Mouse (Mus musculus): Measurements from ENCODE around the gene Igf1r. TPM values are rescaled to one million over a fixed set of nuclear protein-coding genes. Genes with fewer than 3 reads are reported as not detected.

The Igf1r gene
- polyA plus RNA-seq, 1 experiment from 2014 or later: 36.8 TPM

GRCm38 (mm10) chr7:68012123-68012474 lies 59.5 kb downstream of the Igf1r start:
- no peak for ATAC-seq (ENCODE audit: low FRiP score, low read depth)
- Histone ChIP-seq H3K9ac (no peak overlapping the region), H3K27me3 (no peaks in the 10 kb centered on the region), H3K4me1 (peaks cover 38% of the 10 kb centered on the region), H3K36me3 (peaks cover 58% of the 10 kb centered on the region), H3K4me2 (replicated peaks) (no peak overlapping the region), H3K9me3 (peaks cover 9% of the 10 kb centered on the region), H3K4me3 (no peak overlapping the region), H3K27ac (no peak overlapping the region)
- WGBS: 37% methylated on average over 6 of the region's 6 CpGs

DNA sequence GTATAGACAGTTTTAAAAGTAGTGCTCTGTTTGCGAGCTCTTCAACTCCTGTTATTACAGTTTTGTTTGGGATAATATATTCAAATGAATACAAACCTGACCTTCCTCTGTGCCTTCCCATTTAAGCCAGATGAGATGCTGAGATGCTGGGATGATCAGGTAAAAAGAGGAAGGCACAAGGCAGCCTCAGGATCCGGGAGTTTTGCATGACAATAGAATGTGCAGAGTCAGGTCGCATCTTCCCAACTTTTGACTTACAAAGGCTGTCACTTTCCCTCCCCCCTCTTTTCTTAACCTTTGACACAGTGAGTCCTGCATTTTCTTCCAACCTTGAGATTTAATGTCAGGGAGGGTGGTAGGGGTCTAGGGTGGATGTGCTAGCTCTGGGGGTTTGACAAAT lies 61.9 kb downstream of the Igf1r start:
- no peak overlapping the region for H3K4me2 ChIP-seq (replicated peaks)
- no peaks in the 10 kb centered on the region for H3K27me3 ChIP-seq
- WGBS: 89% methylated on average over 3 of the region's 3 CpGs
- peaks cover 9% of the 10 kb centered on the region for H3K9me3 ChIP-seq
- H3K36me3 ChIP-seq: peaks cover 43% of the 10 kb centered on the region
- no peak overlapping the region for H3K9ac ChIP-seq
- no peak overlapping the region for H3K27ac ChIP-seq
- H3K4me1 ChIP-seq: peaks cover 50% of the 10 kb centered on the region
- H3K4me3 ChIP-seq: no peak overlapping the region
- no peak for ATAC-seq (ENCODE audit: low FRiP score, low read depth)

- Histone ChIP-seq H3K4me3 (no peak overlapping the region), H3K27ac (no peak overlapping the region), H3K36me3 (peaks cover 43% of the 10 kb centered on the region), H3K4me2 (replicated peaks) (no peak overlapping the region), H3K9me3 (peaks cover 9% of the 10 kb centered on the region), H3K4me1 (peaks cover 43% of the 10 kb centered on the region), H3K27me3 (no peaks in the 10 kb centered on the region), H3K9ac (no peak overlapping the region)
- ATAC-seq (ENCODE audit: low FRiP score, low read depth): no peak
- WGBS: 99% methylated on average over 3 of the region's 3 CpGs
These were observed 62.8 kb downstream of the Igf1r start for GRCm38 (mm10) chr7:68015404-68015803.

- ATAC-seq (ENCODE audit: low FRiP score, low read depth): no peak
- Histone ChIP-seq H3K4me3 (no peak overlapping the region), H3K4me1 (peaks cover 31% of the 10 kb centered on the region), H3K9ac (no peak overlapping the region), H3K27ac (no peak overlapping the region), H3K27me3 (no peaks in the 10 kb centered on the region), H3K9me3 (peaks cover 9% of the 10 kb centered on the region), H3K36me3 (peaks cover 46% of the 10 kb centered on the region), H3K4me2 (replicated peaks) (no peak overlapping the region)
- WGBS: 71% methylated on average over 4 of the region's 4 CpGs
These were observed 65.4 kb downstream of the Igf1r start for GRCm38 (mm10) chr7:68018038-68018437.

DNA sequence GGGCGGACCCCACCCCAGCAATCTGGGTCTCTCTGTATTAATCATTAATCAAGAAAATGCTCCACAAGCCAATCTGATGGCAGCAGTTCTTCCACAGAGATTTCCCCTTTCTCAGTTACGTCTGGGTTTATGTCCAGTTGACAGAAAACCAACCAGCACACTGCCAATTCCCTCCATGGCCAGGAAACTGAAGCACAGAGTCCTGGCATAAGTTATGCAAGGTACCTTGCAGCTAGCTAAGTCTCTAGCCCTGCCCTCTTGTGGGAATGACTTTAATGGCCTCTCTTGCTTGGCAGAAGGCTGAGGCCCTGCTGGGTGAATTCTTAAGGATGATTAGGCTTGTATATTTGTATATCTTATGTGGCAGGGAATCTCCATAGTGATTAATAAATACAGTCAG lies 67.9 kb downstream of the Igf1r start:
- WGBS: 88% methylated on average over 2 of the region's 2 CpGs

DNA sequence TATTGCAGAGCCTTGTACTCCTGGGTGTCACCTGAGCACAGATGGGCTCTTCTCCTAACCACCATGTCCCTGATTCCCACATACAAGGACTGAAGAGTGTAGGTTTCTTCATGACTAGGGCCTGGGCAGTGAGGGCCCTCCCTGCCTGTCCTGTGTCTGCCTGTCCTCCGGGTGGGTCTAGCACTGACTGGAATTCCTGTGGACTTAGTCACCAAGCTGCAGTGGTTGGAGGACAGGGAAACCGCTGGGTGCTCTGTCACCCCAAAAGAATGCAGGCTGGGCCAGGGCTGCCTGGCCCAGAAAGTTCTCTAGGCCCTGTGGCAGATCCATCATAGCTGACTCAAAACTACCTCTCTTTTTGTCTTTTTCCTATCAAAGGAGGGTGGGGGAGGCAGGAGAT lies 69.1 kb downstream of the Igf1r start:
- no peak overlapping the region for H3K4me3 ChIP-seq
- H3K4me2 ChIP-seq (replicated peaks): no peak overlapping the region
- peaks cover 19% of the 10 kb centered on the region for H3K36me3 ChIP-seq
- H3K9ac ChIP-seq: no peak overlapping the region
- ATAC-seq (ENCODE audit: low FRiP score, low read depth): peak; percentile 40; the same call in 1 of the 2 replicates
- no peaks in the 10 kb centered on the region for H3K9me3 ChIP-seq
- 56% methylated on average over 2 of the region's 2 CpGs for WGBS
- no peaks in the 10 kb centered on the region for H3K27me3 ChIP-seq
- peaks cover 45% of the 10 kb centered on the region for H3K4me1 ChIP-seq
- no peak overlapping the region for H3K27ac ChIP-seq

More for the DNA sequence above, 67.9 kb downstream of the Igf1r start:
- H3K4me1 ChIP-seq: peaks cover 38% of the 10 kb centered on the region
- no peak overlapping the region for H3K4me2 ChIP-seq (replicated peaks)
- no peak for ATAC-seq (ENCODE audit: low FRiP score, low read depth)
- peaks cover 28% of the 10 kb centered on the region for H3K36me3 ChIP-seq
- H3K9ac ChIP-seq: no peak overlapping the region
- no peak overlapping the region for H3K4me3 ChIP-seq
- H3K27ac ChIP-seq: no peak overlapping the region
- H3K9me3 ChIP-seq: peaks cover 6% of the 10 kb centered on the region
- H3K27me3 ChIP-seq: no peaks in the 10 kb centered on the region

DNA sequence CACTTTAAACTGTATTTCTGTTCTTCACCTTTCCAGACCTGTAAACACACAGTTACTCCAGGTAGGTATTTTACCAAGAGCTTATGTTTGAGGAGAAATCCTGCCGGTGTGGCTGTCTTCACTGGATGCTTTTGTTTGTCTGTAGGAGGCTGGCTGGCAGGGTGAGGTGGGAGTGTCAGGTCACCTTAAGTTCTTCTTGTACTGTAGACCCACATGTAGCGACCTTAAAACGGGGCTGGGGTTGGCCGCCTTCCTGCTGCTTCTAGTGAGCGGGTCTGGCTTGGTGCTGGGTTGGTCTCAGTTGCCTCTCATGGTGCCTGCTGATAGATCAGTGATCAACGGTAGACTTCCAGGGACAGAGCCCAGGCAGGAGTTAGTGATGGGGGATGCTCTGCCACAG lies 69.6 kb downstream of the Igf1r start:
- peaks cover 19% of the 10 kb centered on the region for H3K36me3 ChIP-seq
- no peak overlapping the region for H3K4me3 ChIP-seq
- H3K4me2 ChIP-seq (replicated peaks): no peak overlapping the region
- H3K9me3 ChIP-seq: no peaks in the 10 kb centered on the region
- H3K27me3 ChIP-seq: no peaks in the 10 kb centered on the region
- no peak overlapping the region for H3K27ac ChIP-seq
- WGBS: 84% methylated on average over 6 of the region's 6 CpGs
- H3K9ac ChIP-seq: no peak overlapping the region
- H3K4me1 ChIP-seq: peaks cover 40% of the 10 kb centered on the region
- ATAC-seq (ENCODE audit: low FRiP score, low read depth): no peak

DNA sequence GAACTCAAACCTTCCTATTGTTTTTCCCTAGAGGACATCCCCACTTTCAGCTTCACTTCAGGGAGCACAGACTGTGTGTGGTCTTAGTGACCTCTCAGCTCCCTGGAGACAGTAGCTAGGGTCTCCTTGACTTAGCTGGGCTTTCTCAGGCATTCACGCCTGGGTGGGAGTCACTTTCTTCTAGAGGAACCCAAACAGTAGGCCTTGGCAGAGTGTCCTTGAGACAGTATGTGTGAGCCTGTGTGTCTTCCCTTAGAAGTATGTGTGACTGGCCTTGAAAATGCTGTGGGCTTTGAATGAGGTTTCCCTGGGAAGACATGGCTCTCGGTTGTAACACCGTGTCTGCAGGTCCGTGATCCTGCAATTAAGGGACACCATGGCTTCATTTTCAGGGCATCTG lies 71.3 kb downstream of the Igf1r start:
- H3K4me1 ChIP-seq: peaks cover 34% of the 10 kb centered on the region
- H3K4me3 ChIP-seq: no peak overlapping the region
- no peaks in the 10 kb centered on the region for H3K27me3 ChIP-seq
- WGBS: 75% methylated on average over 4 of the region's 4 CpGs
- H3K4me2 ChIP-seq (replicated peaks): no peak overlapping the region
- H3K27ac ChIP-seq: no peak overlapping the region
- no peak overlapping the region for H3K9ac ChIP-seq
- no peak for ATAC-seq (ENCODE audit: low FRiP score, low read depth)
- H3K36me3 ChIP-seq: peaks cover 19% of the 10 kb centered on the region
- H3K9me3 ChIP-seq: no peaks in the 10 kb centered on the region

DNA sequence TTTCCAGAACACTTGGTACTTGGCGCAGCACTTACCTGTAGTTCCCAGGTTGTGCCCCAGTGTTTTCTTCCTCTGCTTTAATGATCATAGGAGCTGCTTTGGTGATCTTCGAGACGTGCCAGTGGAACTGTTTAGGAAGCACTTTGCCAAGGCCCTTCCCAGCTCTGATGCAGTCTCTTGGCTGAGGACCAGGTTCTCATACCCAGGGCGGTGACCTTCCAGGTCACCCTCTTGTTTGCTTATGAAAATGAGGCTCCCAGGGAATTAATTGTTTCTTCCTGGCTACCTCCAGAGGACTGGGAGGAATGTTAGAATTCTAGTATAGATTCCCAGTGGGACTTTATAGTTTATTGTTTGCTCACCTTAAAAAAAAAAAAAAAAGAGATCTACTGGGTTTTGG lies 72.0 kb downstream of the Igf1r start:
- no peak for ATAC-seq (ENCODE audit: low FRiP score, low read depth)
- Histone ChIP-seq H3K27ac (no peak overlapping the region), H3K36me3 (peaks cover 14% of the 10 kb centered on the region), H3K4me1 (peaks cover 42% of the 10 kb centered on the region), H3K27me3 (no peaks in the 10 kb centered on the region), H3K4me3 (no peak overlapping the region), H3K4me2 (replicated peaks) (no peak overlapping the region), H3K9ac (no peak overlapping the region), H3K9me3 (no peaks in the 10 kb centered on the region)
- 85% methylated on average over 4 of the region's 4 CpGs for WGBS

DNA sequence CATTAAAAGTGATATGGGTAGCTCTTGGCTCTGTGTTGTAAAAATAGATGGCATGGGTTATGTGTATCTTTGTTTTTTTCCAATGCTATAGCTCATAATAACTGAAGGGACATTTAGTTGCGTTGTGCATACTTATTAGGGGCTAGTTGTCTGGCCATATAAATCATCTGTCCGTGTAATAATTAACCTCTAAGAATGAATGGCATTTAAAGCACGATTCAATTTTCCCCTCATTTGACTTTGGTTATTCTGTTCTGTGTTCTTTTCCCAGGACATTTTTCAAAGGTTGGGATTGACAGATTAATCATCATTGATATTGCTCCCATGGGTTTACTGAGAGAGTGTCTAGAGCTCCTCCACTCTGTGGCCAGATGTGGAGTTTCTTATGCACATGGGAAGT lies 72.8 kb downstream of the Igf1r start:
- Histone ChIP-seq H3K9ac (no peak overlapping the region), H3K9me3 (no peaks in the 10 kb centered on the region), H3K27ac (no peak overlapping the region; the same call in 1 of the 2 replicates), H3K27me3 (no peaks in the 10 kb centered on the region), H3K36me3 (peaks cover 9% of the 10 kb centered on the region), H3K4me2 (replicated peaks) (no peak overlapping the region), H3K4me3 (no peak overlapping the region), H3K4me1 (peaks cover 49% of the 10 kb centered on the region)
- ATAC-seq (ENCODE audit: low FRiP score, low read depth): no peak
- WGBS: 55% methylated on average over 3 of the region's 3 CpGs

DNA sequence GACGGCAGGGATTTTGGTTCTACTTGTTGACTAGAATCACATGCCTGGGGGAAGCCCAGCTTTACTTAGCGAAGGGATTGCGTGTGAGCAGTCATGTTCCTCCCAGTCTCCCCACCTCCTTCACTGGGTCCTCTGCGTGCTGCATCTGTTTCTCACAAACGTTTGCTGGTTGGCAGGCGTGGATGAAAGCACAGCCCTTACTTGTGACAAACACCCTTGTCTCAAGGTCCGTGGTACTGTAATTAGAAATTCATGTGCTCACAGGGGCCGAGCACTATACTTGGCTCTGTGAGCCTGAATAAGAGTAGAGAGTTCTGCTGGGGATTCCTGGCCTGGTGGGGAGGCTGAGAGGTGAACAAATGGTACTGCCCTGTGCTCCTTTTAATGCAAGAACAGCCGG lies 73.4 kb downstream of the Igf1r start:
- Histone ChIP-seq H3K4me1 (peaks cover 56% of the 10 kb centered on the region), H3K4me3 (no peak overlapping the region), H3K9ac (no peak overlapping the region), H3K27me3 (no peaks in the 10 kb centered on the region), H3K4me2 (replicated peaks) (no peak overlapping the region), H3K27ac (peak overlapping the region; percentile 39; the same call in 1 of the 2 replicates), H3K9me3 (no peaks in the 10 kb centered on the region), H3K36me3 (peaks cover 7% of the 10 kb centered on the region)
- peak; percentile 28; the same call in 1 of the 2 replicates for ATAC-seq (ENCODE audit: low FRiP score, low read depth)
- 39% methylated on average over 9 of the region's 9 CpGs for WGBS

GRCm38 (mm10) chr7:68028167-68028566 lies 75.5 kb downstream of the Igf1r start:
- peaks cover 7% of the 10 kb centered on the region for H3K36me3 ChIP-seq
- H3K4me3 ChIP-seq: no peak overlapping the region
- no peak for ATAC-seq (ENCODE audit: low FRiP score, low read depth)
- no peaks in the 10 kb centered on the region for H3K9me3 ChIP-seq
- H3K27ac ChIP-seq: no peak overlapping the region
- no peaks in the 10 kb centered on the region for H3K27me3 ChIP-seq
- H3K4me1 ChIP-seq: peaks cover 47% of the 10 kb centered on the region
- H3K4me2 ChIP-seq (replicated peaks): no peak overlapping the region
- H3K9ac ChIP-seq: no peak overlapping the region
- WGBS: 65% methylated on average over 4 of the region's 4 CpGs

DNA sequence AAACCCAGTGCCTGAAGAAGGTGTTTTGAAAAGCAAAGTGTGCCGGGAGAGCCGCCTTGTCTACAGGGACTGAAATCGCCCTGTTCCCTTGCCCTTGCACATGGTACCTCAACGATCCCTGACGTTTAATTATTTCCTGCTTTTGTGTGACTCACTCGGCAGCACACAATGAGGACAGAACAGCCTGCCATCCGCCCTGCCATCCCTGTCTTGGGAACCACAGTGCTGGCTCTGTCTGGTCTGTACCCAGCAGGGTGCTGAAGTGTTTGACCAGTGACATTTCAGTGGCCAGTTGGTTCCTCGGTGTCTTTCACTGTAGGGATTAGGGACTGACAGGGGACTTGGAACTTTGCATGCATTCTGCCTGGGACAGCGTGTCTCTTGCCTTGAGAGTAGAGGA lies 78.2 kb downstream of the Igf1r start:
- H3K4me2 ChIP-seq (replicated peaks): no peak overlapping the region
- no peaks in the 10 kb centered on the region for H3K9me3 ChIP-seq
- peaks cover 42% of the 10 kb centered on the region for H3K4me1 ChIP-seq
- H3K9ac ChIP-seq: no peak overlapping the region
- no peak overlapping the region for H3K27ac ChIP-seq
- no peak overlapping the region for H3K4me3 ChIP-seq
- no peaks in the 10 kb centered on the region for H3K27me3 ChIP-seq
- 48% methylated on average over 9 of the region's 9 CpGs for WGBS
- no peaks in the 10 kb centered on the region; the same call in 1 of the 2 replicates for H3K36me3 ChIP-seq
- ATAC-seq (ENCODE audit: low FRiP score, low read depth): no peak

All from limb, embryonic 13.5 days (tissue).